Mouse (Mus musculus): ENCODE results near the gene Olfr744.
"Not testable (repeated sequence)": the region's sequence is repeated elsewhere in the genome, so short reads cannot be mapped to it uniquely, and the experiment has no call there.

Olfr744 gene

GRCm38 (mm10) chr14:50614579-50614978, at the start of gene Olfr744:
Gene Olfr744 (plus strand): TSS chr14:50614879.
- DNase-seq (ENCODE audit: low read depth) = no peak

- not testable (repeated sequence) for DNase-seq (ENCODE audit: low read depth)
These were observed 41.6 kb upstream of the Olfr744 start for GRCm38 (mm10) chr14:50573056-50573455.

- DNase-seq (ENCODE audit: low read depth) = no peak
These were observed 24.4 kb downstream of the Olfr744 start, which contains the start of gene Olfr745 for GRCm38 (mm10) chr14:50639088-50639487. Gene Olfr745 (plus strand): TSS chr14:50639388.

GRCm38 (mm10) chr14:50646783-50647182, 32.1 kb downstream of the Olfr744 start, which contains the start of gene Olfr746:
Gene Olfr746 (plus strand): TSS chr14:50647083.
- no peak for DNase-seq (ENCODE audit: low read depth)

Data from fibroblast of lung, adult 2 months (primary cell).